Mouse (Mus musculus) layer of hippocampus, adult 9-10 months (tissue): ENCODE measurements around the gene Smc5.
A peak's percentile ranks its signal among the peaks of the same experiment; 100 is the strongest.

Experiments
- DNase-seq: peaks from one replicate; pipeline ENCODE4 v3.0.0; 2022; ENCODE audit warnings: low spot score

Smc5 gene

DNA sequence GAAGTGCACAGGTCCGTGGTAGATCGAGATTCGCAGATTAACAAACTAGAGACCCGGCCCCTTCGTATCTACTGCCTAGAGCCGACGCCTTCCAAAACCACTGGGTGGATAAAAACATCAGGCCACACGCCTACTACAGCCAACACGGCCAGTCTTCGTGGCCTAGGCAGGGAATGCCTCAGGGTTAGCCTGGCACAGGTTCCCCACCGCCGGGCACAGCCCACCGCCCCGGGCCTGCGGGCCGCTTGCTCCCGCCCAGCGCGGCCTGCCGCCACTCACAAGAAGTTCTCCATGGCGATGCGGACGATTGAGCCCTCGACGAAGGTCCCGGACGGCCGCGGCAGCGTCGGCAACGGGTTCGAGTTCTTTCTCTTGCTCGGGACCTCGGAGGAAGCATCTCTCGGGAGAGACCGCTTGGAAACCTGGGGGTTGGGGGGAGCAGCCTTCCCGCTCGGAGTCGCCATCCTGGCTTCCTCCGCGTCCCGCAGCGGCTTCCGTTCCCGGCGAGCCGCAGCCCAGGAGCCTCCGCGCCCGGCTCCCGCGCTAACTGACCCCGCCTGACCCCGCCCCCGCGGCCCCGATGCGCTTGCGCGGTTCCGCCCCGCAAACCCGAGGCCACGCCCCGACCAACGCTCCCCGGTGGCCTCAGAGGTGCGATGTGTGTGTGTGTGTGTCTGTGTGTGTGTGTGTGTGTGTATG lies at the start of gene Smc5:
TSS of gene Smc5 (minus strand) at position 543 of the 699 bp plus-strand sequence.
- DNase-seq: peak; percentile 36

DNA sequence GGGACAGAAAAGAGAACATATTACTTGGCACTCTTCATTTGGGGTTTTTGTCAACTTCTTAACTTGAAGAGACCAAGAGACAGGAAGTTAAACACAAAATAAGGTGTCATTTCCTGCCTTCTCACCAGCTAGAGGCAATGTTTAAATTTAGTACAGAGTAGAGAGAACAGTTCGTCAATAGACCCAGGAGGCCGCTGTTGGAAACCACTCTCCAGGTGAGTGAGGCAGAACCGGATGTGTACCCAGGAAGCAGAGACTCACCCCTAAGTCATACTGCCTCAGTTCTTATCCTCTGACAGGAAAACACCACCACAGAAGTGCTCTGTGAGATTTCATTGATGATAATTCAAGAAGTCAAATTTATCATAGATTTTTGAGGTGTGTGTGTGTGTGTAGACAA lies 49.4 kb upstream of the Smc5 start:
- DNase-seq: no peak

DNA sequence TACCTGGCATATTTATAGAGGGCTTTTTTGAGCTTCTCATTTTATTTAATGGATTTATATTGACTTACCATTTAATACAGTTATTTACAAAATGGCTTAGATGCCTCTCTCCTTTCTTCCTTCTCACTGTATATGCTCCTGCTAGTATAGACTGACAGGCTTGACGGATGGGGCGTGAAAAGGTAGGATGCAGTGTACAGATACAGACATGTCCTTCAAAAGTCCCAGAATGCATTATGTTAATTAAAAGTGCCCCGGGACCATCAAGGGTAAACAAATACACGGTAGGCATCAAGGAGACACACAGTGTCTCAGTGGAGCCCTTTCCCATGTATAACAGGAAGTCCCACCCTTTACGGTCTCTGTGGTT lies 44.3 kb upstream of the Smc5 start:
- no peak for DNase-seq

DNA sequence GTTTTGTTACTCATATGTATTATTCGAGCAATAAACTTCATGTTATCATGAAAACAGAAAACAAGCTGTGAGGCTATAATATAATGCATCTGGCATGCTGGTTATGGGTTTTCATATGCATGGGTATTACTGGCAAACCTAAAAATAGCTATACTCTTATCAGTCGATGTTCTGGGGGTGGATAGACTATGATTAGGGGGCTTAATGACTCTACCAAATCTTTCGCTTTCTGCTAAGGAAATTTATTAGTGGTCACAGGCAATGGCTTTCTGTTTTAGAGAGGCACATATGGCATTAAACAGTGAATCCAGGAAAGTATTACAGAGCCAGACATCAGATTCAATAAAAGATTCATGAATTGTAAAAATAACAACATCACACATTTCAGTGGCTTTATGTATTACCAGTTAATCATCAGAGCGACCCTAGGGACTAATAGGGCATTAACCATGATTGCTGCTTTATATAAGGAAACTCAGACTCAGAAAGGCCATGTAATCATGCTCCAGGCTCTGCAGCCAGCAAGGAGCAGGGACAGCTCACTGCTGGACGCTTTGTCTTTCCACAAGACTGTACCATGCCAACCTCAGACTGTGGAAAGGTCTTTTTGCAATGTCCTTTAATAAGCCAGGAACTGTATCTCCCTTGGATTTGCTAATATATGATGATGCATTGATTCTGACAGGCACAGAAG lies 43.7 kb upstream of the Smc5 start:
- no peak for DNase-seq

DNA sequence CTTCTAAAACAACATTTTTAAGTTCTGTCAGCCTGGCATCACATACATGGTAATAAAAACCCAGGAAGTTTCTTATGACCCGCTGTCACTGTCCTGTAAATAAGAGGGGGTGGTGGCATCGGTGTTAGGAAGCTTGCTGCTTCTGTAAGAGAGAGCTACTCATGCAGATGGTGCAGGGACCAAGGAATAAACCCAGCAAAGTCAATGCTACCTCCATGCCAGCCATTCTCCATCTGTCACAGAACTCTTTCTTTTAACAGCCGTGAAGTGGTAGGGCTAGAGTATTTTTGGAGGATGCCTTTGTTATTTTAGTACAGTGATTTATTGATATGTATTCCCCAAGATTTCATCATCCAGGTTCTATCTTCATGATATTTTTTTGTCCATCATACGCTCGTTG lies 43.2 kb upstream of the Smc5 start:
- no peak for DNase-seq

DNA sequence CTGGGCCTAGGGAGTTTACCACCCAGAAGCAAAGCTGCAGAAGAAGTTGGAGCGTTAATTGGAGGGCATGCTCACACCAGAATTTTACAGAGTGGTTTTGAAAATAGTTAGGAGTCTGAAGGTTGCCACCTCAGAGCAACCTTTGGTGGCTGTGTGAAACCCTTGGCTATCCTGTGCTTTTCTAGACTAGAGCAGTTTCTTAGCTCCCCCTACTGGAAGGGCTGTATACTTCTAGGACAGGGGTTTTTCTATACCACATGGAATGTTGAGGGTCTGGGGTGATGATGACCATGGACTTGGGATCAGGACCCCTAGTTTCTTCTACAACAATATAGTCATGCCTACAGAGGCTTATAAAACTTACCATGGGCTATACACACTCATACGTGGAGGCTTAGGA lies 36.3 kb upstream of the Smc5 start:
- DNase-seq: no peak

DNA sequence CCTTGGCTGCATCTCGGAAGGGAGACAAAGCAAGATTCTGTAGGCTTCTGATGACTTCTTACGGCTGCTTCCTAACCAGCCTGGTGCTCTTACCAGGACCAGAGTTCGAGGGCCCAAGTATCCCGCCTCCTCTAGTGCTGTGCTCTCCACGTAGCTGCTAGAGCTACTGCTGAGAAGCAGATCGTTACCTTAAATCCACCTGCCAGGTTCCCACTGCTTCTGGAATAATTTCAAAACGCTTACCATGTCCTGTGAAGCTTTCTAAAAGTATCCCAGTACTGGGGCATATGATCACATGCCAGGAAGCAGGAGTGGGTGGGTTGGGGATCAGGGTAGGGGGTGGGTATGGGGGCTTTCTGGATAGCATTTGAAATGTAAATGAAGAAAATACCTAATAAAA lies 33.0 kb upstream of the Smc5 start:
- no peak for DNase-seq

DNA sequence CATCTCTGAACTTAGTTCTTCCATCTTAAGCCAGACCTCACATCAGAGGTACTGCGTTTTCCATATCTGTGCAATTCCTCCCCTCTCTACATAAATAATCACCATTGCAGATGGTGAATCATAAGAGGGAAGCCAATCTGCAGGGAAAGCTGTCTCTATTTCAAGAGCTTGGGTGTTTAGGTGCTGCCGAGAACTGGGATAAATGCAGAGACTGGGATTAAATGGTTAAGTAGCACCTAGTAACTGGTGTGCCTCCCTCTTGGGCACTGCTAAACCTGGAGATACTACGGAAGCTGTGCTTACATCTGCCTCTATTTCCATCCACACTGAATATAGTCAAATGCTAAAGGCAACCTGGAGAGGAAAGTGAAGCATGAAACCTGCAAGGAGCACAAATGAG lies 26.3 kb upstream of the Smc5 start:
- no peak for DNase-seq

DNA sequence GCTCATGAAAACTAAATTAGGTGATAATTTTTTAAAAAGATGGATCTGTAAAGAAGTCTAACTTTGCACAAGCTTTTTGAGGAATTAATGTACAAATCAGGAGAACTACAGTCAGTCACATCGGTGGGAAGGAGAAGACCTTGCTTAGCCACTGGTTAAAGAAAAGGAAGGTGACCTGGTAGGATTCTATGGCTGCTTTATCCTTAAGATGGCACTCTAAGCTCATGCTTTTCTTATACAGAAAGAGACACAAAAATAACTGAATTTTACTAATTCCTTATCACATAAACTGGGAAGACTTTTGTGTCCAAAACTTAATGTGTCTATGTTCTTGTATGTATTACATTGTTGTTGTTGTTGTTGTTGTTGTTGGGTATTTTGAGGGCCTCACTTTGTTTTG lies 25.2 kb upstream of the Smc5 start:
- no peak for DNase-seq

DNA sequence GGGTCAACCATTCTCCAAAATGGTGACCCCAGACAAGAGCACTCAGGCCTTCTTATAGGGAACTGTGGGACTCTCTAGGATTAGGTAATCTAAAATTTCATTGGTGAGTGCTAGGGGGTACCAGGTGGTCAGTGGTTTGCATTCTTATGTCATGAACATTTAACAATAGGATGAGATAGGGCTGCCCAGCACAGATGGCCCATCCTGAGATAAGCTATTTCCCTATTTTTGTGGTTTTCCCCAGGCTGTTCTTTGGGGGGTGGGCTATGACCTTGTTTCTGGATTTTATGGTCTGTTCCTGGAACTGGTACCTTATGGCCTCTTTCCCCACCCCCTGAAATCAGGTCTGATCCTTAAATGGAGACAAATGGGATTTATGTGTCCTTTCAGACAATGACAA lies 23.5 kb upstream of the Smc5 start:
- DNase-seq: no peak

DNA sequence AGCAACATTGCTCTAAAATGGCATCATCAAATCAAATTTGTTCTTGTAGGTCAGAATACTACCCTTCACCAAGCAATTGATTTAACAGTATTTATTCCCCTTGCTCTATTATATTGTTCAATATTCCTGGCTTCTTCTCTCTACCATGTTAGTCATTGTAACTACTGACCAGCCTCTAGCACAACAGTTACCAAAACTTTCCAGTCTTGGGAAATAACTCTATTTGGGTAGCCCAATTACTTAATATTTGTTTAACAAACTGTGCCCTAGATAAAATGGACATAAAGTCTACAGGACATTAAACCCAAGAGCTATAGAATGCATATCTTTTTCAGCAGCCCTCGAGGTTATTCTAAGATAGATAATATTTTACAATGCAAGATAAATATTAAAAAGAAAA lies 15.6 kb upstream of the Smc5 start:
- DNase-seq: no peak

DNA sequence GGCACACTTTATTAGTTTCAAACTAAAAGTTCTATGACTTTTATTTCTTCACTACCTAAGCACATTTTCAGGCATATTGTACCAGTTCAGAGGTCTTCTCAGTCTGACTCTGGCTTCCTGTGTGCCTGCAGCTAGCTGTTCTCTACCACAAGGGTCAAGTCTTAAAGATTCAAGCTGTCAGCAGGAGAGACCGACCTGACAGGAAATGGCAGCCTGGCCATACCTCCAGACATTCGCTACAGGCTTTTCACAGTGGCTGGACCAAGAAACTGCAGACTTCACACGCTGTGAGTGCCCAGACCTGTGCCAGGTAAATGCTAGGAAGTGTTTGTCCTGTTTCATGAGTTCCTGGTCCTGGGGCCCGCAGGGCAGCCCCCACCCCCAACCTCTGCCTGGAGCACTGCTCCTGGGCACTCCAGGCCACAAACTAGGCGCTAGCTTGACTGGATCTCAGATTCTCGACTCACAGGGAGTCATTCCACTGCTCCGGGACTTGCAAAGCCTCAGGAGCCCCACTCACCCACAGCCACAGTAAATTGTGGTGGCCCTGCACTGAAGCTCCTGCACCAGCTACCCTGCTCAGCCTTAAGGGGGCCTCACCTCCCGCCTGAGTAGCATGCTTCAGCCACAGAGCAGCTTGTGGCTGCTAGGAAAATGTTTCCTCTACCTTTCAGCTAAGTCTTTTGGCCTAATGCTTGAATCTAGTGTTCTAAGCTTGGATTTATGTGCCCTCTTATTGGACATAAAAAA lies 8.4 kb upstream of the Smc5 start:
- no peak for DNase-seq

DNA sequence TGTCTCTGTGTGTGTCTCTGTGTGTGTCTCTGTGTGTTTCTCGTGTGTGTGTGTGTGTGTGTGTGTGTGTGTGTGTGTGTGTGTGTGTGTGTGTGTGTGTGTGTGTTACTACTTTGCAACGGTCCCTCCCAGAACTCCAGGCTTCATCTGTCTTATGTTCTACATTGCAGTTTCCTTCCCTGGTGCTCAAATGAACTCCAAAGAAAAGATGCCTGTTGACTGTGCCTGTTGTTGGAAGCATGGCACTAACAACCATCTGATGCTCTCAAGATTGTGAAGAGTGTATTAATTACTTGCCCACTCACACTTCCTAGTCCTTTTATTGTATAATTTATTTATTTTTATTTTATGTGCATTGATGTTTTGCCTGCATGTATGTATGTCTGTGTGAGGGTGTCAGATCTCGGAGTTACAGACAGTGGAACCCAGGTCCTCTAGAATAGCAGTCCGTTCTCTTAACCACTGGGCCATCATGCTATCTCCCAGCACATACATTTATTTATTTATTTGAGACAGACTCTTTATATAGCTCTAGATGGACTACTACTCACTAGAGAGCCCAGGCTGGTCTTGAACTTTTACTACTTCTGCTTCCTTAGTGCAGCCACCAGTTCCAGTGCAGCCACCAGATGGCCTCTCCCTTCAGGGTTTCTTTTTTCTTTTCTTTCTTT lies 492 bp upstream of the Smc5 start:
- no peak for DNase-seq

DNA sequence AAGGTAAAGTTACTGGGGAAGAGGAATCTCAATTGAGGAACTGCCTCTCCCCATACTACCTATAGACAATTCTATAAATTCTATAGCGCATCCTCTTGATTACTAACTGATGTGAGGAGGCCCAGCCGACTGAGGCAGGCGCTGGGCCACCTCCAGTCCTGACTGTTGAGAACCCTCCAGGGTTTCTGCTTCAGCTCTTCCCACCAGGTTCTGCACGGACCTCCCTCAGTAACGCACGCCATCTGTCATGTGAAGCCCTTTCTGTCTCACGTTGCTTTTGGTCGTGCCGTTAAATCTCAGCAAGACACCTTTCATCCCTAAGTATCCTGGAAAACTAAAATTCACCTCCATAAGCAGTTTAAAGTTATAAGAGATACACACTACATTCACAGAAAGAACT lies 16.9 kb downstream of the Smc5 start:
- no peak for DNase-seq

DNA sequence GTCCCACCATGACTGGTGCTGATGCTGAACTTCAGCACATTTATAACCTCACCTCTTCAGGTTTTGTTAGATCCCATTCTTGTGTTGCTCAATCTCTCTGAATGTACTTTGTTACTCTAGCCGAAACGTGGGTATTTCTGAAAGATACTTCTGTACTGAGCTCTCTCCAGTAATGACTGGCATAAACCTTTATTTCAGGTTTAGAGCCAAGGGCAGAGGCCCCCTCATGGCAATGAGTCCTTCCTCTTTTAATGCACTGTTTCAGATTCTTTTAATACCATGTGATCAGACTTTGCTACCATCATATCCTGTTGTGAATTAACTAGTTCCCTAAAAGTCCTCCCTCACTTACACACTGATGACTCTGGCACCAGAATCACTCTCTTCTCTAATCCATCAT lies 27.2 kb downstream of the Smc5 start:
- no peak for DNase-seq

DNA sequence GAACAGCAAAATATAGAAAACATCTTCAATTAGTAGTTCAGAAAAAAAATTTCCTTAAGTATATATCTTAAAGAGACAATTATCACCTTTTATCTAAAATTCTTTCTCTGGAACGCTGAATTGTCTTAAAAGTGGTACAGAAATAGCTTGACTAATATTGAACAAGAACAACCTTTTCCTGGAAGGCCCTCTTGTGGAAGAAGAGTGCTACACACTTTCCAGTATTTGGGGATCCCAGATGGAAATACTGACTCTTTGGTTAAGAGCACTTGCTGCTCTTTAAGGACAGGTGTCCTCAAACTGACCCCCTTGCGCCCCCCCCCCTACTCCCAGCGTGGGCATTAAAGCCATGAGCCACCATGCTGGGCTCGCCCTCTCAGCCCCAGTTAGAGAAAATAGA lies 48.6 kb downstream of the Smc5 start:
- DNase-seq: peak; percentile 58

DNA sequence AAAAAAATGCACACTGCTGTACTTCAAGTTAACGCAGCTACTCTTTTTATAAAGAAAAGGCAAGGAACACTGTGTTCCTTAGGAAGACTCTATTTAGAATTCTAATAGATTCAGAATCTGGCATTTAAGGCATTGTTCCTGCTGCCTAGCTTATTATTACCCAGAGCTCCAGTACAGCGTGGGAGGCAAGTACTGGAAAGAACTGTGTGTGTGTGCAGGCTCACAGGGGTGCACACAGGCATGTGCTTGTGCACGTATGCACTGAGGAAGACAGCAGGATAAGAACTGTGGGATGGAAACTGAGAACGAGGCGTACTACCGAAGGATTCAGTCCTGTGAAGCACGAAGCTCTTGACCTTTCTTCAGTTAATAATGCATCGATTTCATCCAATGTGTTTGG lies 59.4 kb downstream of the Smc5 start:
- peak; percentile 67 for DNase-seq

DNA sequence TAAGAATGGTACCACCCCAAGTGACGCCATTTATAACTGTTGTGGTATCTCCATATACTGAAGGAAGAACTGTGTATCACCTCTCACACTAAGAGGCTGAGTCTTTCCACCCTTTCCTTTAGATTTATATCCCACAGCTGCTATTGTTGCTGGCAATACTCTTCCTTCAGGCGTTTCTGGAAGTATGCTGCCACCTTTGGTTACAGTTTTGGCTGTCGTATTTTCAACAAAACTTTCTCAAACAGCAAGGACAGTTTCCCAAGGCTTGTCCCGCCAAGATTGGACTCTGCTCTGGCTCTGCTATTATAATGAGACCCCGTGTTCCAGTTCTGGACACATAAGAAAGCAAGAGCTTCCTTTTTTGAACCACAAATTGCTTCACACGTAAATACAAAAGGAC lies 62.4 kb downstream of the Smc5 start:
- no peak for DNase-seq

DNA sequence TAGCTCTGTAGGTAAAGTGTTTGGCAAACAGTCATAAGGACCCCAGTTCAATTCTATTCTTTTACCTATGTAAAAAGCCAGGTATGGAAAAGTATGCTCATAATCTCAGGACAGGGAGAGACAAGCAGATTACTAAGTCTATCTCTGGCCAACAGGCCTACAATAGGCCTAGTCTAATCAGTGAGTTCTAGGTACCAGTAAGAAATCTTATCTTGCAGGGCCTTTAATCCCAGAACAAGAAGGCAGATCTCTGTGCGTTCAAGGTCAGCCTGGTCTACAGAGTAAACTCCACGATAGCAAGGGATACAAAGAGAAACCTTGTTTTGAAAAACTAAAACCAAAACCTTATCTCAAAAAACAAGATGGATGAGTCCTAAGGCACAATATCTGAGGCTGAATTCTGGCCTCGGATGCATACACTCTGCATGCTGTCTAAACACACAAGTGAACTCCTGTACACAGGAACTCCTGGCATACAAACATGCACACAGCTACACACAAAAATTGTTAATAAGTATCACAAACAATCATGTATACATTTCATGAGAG lies 70.1 kb downstream of the Smc5 start:
- no peak for DNase-seq

DNA sequence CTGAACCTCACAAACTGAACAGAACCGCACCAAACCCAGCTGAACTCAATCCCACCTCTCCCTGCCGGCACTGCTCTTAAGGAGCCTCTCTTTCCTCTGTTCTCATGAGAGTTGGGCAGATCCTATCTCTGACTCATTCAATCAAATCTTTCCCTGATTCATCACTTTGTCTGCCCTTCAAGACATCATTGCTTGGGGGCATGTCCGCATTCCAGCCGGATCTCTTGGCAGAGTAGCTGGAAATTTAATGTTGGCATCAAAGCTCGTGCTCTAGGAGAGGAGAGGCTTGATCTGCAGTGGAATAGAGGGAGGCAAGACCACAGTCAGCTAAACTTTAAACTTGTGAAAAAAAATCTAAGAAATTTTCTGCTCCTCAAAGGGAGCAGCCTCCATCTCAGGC lies 71.6 kb downstream of the Smc5 start:
- no peak for DNase-seq

DNA sequence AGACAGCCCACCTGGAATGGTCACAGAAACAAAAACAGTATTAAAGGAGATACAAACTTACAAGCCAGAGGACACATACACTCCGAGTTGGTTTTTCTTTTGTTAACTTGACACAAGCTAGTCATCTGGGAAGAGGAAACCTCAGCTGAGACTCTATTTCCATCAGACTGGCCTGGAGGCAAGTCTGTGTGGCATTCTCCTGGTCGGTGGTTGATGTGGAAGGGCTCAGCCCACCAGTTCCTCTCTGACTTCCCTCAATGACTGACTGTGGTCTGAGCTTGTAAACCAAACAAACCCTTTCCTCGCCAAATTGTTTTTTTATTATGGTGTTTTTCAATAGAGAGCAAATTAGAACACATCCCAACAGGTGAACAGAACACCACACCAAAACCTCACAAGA lies 80.6 kb downstream of the Smc5 start:
- no peak for DNase-seq

DNA sequence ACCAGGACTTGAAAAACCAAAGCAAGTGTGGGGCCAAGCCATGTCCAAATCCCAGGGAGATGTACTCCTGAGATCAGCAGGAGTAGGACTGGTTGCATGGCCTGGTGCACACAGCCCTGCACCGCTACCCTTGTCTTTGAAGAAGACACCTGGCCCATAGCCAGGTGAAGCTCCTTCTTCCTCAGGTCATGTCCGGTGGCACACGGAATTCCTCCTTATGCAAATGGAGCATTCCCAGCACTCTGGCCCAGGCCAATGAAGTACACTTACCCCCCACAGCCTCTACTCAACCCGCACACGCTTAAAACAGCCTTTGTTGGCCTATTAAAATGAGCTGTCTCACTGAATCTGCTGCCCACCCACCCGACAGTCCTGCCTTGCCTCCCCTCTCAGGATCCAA lies 82.2 kb downstream of the Smc5 start:
- no peak for DNase-seq

DNA sequence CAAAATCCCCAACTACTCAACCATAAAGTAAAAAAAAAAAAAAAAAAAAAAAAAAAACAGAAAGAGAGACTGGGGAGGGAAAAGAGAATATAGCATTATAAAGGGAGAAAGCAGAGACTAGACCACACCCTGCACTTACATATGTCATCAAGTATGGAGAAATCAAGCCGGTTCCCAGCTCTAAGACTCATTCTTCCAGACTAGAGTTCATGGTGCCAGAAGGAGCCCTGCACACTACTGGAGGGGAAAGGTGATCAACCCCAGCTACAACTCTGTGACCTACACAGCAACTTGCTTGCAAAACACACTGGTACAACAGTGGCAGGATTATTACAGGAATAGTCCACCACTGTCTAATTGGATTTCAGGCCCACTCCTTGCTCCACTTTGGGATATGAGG lies 84.0 kb downstream of the Smc5 start:
- no peak for DNase-seq
